Mouse (Mus musculus) spleen, postnatal 0 days (tissue): ENCODE results near the gene Zfp628. TPM values are rescaled to one million over a fixed set of nuclear protein-coding genes. Genes with fewer than 3 reads are reported as not detected.

Experiments used
- polyA plus RNA-seq: library from polyadenylated mRNA; unstranded; fragments of >200 nt; fragmentation: Nextera tagmentation; extraction: Ambion mirVana; gene quantifications from 2 replicates; pipeline ENCODE4 v1.2.1, GENCODE M21; 2015

The Zfp628 gene
- polyA plus RNA-seq: 2.2 and 2.6 TPM in 2 replicates

DNA sequence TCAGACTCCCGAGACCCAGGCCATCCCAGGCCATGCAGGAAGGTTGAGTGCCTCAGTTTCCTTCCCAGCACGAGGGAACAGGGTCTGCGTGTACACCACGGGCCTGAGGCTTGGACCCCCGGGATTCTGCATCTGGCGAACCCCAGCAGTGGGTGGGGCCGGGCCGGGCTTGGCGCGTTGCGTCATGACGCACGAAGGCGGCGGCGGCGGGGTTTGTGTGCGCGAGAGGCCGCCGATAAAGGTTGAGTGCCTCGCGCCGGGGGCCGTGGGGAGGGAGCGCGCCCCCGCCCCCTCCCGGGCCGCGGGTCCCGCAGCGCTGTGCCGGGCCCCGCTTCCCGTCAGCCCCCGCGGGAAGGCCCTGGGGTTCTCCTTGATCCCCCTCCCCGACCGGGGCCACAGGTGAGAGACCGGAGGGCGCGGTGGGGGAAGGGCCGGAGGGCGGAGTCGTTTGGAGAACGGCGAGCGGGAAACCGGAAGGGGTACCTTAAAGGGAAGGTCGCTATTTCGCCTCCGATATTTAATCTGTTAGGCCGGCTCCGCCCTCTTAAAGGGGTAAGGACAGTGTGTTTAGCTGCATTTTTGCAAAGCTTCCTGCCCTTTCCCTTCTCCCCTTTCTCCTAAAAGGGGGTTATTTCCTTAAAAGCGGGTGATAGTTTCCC is at the start of gene Zfp628:
Gene Zfp628, plus strand, starts transcription at position 211 of the 659 bp plus-strand sequence.

DNA sequence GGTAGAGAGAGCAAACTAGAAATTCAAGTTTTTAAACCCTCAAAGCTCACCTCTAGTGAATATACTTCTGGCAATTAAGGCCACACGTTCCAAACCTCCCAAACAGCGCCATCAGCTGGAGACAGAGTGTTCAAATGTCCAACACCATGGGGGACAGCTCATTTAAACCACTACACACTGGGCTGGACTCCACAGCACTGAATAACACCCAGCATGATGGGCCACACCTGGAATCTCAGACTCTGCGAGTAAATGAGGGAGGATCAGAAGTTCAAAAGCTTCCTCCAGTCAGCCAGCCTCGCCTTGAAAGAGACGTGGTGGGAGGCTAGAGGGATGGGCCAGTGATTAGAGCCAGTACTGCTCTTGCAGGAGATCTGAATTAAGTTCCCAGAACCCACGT is 44.9 kb upstream of the Zfp628 start, which contains the start of gene Isoc2b:
Gene Isoc2b, minus strand, starts transcription at position 126 of the 400 bp plus-strand sequence.

DNA sequence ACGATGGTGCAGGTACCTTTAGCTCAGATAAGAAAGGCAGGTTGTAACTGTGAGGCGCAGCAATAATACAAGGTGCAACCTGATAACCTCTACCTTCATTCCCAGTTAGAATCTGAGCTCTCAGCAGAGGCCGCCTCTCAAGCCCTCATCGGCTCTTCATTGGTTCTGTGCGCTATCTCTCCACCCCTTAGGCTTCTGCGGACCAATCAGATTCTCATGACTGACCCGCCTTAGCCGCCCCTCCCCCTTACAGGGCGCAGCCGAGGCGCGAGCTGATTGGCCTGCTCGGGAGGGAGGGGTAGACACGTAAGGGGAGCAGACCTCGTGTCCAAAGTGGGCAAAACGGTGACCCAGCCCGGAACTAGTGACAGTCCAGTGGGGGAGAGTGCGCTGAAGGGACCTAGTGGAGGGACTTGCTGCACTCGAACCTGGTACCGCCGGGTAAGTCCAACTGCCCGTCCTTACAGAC is 38.2 kb upstream of the Zfp628 start, which contains the start of gene Isoc2a:
Gene Isoc2a, plus strand, starts transcription at position 401 of the 469 bp plus-strand sequence.

DNA sequence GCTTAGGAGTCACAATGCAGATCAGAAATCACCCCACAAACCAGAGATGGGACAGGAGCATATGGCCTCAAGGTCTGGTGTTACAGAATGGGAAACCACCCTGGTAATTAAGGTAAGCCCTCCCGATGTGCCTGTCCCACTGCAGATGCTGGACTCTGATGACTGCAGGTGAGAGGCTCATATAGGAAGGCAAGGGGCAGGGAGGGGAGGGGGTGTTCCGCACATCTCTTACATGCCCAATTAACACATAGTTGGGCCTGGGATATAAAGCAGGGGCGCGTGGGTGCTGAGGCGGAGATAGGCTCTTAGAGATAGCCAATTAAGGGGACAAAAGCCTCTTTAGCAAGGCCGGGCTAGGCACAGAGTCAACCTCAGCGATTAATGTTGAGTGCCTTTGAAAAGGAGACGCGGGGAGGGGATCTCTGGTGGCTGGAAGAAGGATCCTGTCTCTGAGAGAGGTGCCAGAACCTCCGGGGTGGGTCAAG is 8.5 kb upstream of the Zfp628 start, which contains the start of gene Gm36210:
Gene Gm36210, minus strand, starts transcription at position 51 of the 485 bp plus-strand sequence.

DNA sequence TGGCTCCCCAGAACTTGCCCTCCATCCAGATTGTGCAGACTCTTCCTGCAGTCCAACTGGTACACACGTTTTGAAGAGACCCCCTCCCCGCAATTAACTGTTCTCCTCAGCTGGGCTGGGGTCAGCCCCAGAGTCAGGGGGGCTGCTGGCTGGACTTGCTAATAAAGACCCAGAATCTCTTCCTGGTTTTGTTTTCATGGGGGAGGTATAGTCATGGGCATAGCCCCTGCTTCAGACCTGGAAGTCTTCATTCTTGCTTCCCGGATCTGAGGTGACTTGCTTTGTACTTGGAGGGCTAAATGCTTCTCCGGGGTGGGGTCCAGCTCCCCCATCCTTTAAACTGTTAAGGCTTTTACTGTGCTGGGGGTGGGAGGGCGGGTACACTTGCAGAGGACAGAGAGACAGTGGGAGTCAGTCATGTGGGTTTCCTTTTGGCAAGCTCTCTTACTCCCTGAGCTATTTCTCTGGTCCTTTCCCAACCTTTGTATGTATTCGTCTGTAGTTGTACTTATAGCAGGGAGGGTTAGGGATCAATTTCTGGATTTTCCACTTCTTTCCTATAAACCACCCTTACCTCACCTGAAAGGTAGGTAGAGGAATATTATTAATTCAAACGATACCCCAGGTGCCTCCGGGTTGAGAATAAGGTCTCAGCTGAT is 6.9 kb downstream of the Zfp628 start, which contains the start of gene Nat14:
Gene Nat14, plus strand, starts transcription at position 205 of the 659 bp plus-strand sequence.

DNA sequence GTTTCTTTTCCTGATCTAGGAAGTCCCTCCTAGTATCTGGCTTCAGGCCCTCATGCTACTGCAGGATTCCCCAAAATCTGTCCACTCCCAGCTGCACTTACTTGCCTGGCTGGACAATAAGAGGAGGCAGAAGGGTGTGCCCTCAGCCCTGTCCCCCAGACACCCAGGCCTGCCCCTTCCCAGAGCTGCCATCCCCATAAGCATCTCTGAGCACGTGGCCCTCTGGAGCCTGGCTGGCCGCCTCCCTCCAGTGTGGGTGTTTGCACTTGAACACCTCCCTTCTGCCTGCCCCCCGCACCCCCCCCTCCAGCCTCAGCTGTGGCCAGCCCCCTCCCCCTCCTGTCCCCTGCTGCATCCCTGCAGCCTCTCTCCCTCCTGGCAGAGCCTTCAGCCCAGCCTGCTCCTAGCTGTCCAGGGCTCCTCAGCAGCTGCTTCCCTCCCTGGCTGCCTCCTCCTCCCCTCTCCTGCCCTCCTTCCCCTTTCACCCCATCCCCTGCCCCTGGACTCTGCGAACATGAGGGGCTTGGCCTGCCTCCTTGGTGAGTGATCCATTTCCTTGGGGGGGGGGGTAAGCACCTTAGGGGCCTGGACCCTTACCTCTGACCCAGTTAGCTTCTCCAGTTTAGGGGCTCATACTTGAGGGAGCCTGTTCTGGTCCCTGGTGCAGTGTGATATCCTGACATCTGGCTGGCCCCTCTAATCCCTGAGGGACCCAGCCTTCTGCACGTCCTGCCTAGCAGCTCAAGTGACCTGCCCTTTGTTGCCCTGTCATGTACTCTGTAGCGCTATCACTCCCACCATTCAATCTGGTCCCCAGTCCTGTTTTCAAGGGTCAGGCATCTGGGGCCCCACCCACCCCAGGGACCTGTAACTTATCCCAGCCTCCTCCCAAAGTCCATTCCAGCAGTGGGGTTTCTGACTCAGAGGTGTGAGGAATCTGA is 10.7 kb downstream of the Zfp628 start, which contains the start of gene Ssc5d:
Gene Ssc5d, plus strand, starts transcription at position 345 of the 941 bp plus-strand sequence.

DNA sequence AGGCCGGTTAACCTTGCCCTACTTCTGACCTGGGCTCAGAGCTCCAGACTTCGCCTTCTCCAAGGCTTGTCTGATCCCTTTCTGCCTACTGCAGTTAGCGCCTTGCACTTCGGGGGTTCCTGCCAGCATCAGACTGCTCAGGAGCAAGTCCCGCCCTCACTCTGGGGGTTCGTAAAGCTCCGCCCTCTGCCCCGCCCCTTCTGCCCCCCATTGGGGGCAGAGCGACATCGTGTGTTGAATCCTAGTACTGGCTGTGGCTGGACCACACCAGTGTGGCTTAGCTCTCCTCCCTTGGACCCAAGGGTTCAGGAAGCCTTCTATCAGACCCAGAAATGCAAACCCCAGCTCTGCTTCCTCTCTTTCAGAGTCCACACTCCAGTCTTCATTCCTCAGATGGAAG is 49.3 kb downstream of the Zfp628 start, which contains the start of gene Sbk2:
Gene Sbk2, minus strand, starts transcription at position 135 of the 400 bp plus-strand sequence.

DNA sequence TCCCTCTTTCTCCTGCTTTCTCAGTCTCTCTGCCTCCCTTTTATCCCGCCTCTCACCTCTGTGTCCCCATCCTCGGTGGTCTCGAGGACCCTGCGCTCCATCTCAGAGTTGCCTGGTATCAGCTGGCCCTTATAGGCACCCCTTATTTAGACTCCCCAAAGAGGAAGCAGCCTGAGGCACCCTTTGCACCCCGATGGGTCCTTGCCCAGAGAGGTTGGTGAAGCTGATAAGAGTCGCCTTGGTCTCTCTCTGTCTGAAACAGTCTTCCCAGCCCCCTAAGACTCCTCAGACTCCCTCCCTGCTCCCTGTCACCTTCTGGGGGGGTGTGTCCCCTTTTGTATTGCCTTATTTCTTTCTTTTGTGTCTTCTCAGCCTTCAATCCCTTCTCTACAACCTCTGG is 56.1 kb downstream of the Zfp628 start, which contains the start of gene Sbk3:
Gene Sbk3, minus strand, starts transcription at position 101 of the 400 bp plus-strand sequence.

Other genes with a start within 250 kb of the Zfp628 start
- 62.4 and 63.5 TPM in 2 replicates for gene Hspbp1, start 230.1 kb upstream of the Zfp628 start, polyA plus RNA-seq
- gene Brsk1, start 224.6 kb upstream of the Zfp628 start, polyA plus RNA-seq: 0.45 and 0.54 TPM in 2 replicates
- gene Tmem150b, start 190.0 kb upstream of the Zfp628 start, polyA plus RNA-seq: 0.69 and 0.80 TPM in 2 replicates
- 65.7 and 81.8 TPM in 2 replicates for gene Kmt5c, start 175.1 kb upstream of the Zfp628 start, polyA plus RNA-seq
- gene Cox6b2, start 162.1 kb upstream of the Zfp628 start, polyA plus RNA-seq: 157 and 188 TPM in 2 replicates
- gene Fam71e2, start 143.9 kb upstream of the Zfp628 start, polyA plus RNA-seq: not detected in 2 replicates
- gene Il11, start 132.4 kb upstream of the Zfp628 start, polyA plus RNA-seq: 0.12 and 0.15 TPM in 2 replicates
- not detected in 2 replicates for gene Tmem190, start 132.3 kb upstream of the Zfp628 start, polyA plus RNA-seq
- gene Tmem238, start 125.6 kb upstream of the Zfp628 start, polyA plus RNA-seq: 22.1 and 25.2 TPM in 2 replicates
- 423 and 433 TPM in 2 replicates for gene Rpl28, start 122.3 kb upstream of the Zfp628 start, polyA plus RNA-seq
- 251 and 289 TPM in 2 replicates for gene Ube2s, start 102.6 kb upstream of the Zfp628 start, polyA plus RNA-seq
- 0.04 TPM in 1 of 2 replicates, not detected in the other for gene Shisa7, start 70.5 kb upstream of the Zfp628 start, polyA plus RNA-seq
- 3.9 and 4.3 TPM in 2 replicates for gene Isoc2b, start 45.0 kb upstream of the Zfp628 start, polyA plus RNA-seq
- 0.66 and 0.74 TPM in 2 replicates for gene Isoc2a, start 38.1 kb upstream of the Zfp628 start, polyA plus RNA-seq
- gene Gm36210, start 8.7 kb upstream of the Zfp628 start, polyA plus RNA-seq: not detected in 2 replicates
- gene Nat14, start 6.8 kb downstream of the Zfp628 start, polyA plus RNA-seq: 0.62 and 0.71 TPM in 2 replicates
- gene Ssc5d, start 10.6 kb downstream of the Zfp628 start, polyA plus RNA-seq: 0.30 and 0.31 TPM in 2 replicates
- not detected in 2 replicates for gene Sbk2, start 49.2 kb downstream of the Zfp628 start, polyA plus RNA-seq
- not detected in 2 replicates for gene Sbk3, start 56.0 kb downstream of the Zfp628 start, polyA plus RNA-seq
- 6.4 and 9.8 TPM in 2 replicates for gene Zfp579, start 80.9 kb downstream of the Zfp628 start, polyA plus RNA-seq
- 10.6 and 10.8 TPM in 2 replicates for gene Zfp524, start 99.2 kb downstream of the Zfp628 start, polyA plus RNA-seq
- 14.5 and 16.2 TPM in 2 replicates for gene Fiz1, start 99.5 kb downstream of the Zfp628 start, polyA plus RNA-seq
- gene Gm44973, start 100.3 kb downstream of the Zfp628 start, polyA plus RNA-seq: 3.6 and 5.3 TPM in 2 replicates
- 2.8 and 4.2 TPM in 2 replicates for gene Zfp865, start 105.2 kb downstream of the Zfp628 start, polyA plus RNA-seq
- 0.67 and 0.95 TPM in 2 replicates for gene Ccdc106, start 105.3 kb downstream of the Zfp628 start, polyA plus RNA-seq
- not detected in 2 replicates for gene 4632433K11Rik, start 118.9 kb downstream of the Zfp628 start, polyA plus RNA-seq
- 1.7 and 2.3 TPM in 2 replicates for gene Zfp784, start 123.2 kb downstream of the Zfp628 start, polyA plus RNA-seq
- gene Zfp580, start 136.3 kb downstream of the Zfp628 start, polyA plus RNA-seq: 6.8 and 10.0 TPM in 2 replicates
- 82.2 and 85.4 TPM in 2 replicates for gene U2af2, start 146.9 kb downstream of the Zfp628 start, polyA plus RNA-seq
- 68.8 and 71.1 TPM in 2 replicates for gene Epn1, start 165.0 kb downstream of the Zfp628 start, polyA plus RNA-seq
- gene Rfpl4, start 201.7 kb downstream of the Zfp628 start, polyA plus RNA-seq: not detected in 2 replicates
- gene Rasl2-9, start 210.7 kb downstream of the Zfp628 start, polyA plus RNA-seq: 0.53 and 0.63 TPM in 2 replicates
- gene Vmn1r55, start 234.5 kb downstream of the Zfp628 start, polyA plus RNA-seq: not detected in 2 replicates